Mouse (Mus musculus) stomach, postnatal 0 days (tissue): ENCODE results near the gene Prrc2a. TPM values are rescaled to one million over a fixed set of nuclear protein-coding genes. Genes with fewer than 3 reads are reported as not detected.
A peak's percentile ranks its signal among the peaks of the same experiment; 100 is the strongest.

Source experiments
- ATAC-seq: fragments of 200-750 bp; cut with Nextera tagmentation; 2 replicates; pipeline ENCODE4 v1.8.0; 2017; ENCODE audit not compliant: low FRiP score, low TSS enrichment
- DNase-seq: peaks from one replicate; pipeline ENCODE4 v3.0.0-alpha.2; 2016; ENCODE audit warnings: low spot score
- H3K27ac ChIP-seq: fragments of 300-500 bp; sonication (generic); replicated peaks from 2 replicates; pipeline ENCODE4 v1.5.1; 2014; ENCODE audit warnings: mild to moderate bottlenecking, control low read depth
- H3K27me3 ChIP-seq: fragments of 300-500 bp; sonication (generic); 2 replicates; pipeline ENCODE4 v1.6.1; 2014; ENCODE audit warnings: low read length; ENCODE audit not compliant: control insufficient read depth, insufficient read depth
- H3K36me3 ChIP-seq: fragments of 300-500 bp; sonication (generic); 2 replicates; pipeline ENCODE4 v1.6.1; 2014; ENCODE audit warnings: low read length, mixed read lengths; ENCODE audit not compliant: control insufficient read depth, insufficient read depth
- H3K4me1 ChIP-seq: fragments of 300-500 bp; sonication (generic); replicated peaks from 2 replicates; pipeline ENCODE4 v1.6.1; 2014; ENCODE audit warnings: antibody characterized with exemption; ENCODE audit not compliant: control insufficient read depth, insufficient read depth
- H3K4me2 ChIP-seq: fragments of 300-500 bp; sonication (generic); replicated peaks from 2 replicates; pipeline ENCODE4 v1.6.1; 2014; ENCODE audit warnings: low read depth, mild to moderate bottlenecking, control low read depth, moderate library complexity
- H3K4me3 ChIP-seq: fragments of 300-500 bp; sonication (generic); 2 replicates; pipeline ENCODE4 v1.5.1; 2014; ENCODE audit warnings: low read depth, low read length, control low read depth
- H3K9ac ChIP-seq: fragments of 300-500 bp; sonication (generic); 2 replicates; pipeline ENCODE4 v1.6.1; 2014; ENCODE audit warnings: mild to moderate bottlenecking, low read length, control low read depth, mixed read lengths
- H3K9me3 ChIP-seq: fragments of 300-500 bp; sonication (generic); 2 replicates; pipeline ENCODE4 v1.6.1; 2016; ENCODE audit warnings: low read length; ENCODE audit not compliant: control insufficient read depth
- CTCF ChIP-seq: IDR thresholded peaks from 2 replicates; pipeline ENCODE4 v1.5.1; 2016; ENCODE audit warnings: antibody characterized with exemption, low read depth, mild to moderate bottlenecking, moderate library complexity
- EP300 ChIP-seq: optimal IDR thresholded peaks from 2 replicates; pipeline ENCODE3; 2016; ENCODE audit warnings: antibody characterized with exemption
- WGBS: fragments of 180-500 bp; shearing (Covaris S2); extraction: QIAGEN DNeasy Blood & Tissue Kit; methylation state at CpG from one replicate; pipeline ENCODE4 v1.1.7; 2014; 5-methylcytosine and 5-hydroxymethylcytosine counted together
- polyA plus RNA-seq: library from polyadenylated mRNA; unstranded; fragments of >200 nt; fragmentation: Nextera tagmentation; extraction: Ambion mirVana; gene quantifications from 2 replicates; pipeline ENCODE4 v1.2.1, GENCODE M21; 2015

Gene Prrc2a
- polyA plus RNA-seq, 1 experiment from 2014 or later = 49.3 TPM

DNA sequence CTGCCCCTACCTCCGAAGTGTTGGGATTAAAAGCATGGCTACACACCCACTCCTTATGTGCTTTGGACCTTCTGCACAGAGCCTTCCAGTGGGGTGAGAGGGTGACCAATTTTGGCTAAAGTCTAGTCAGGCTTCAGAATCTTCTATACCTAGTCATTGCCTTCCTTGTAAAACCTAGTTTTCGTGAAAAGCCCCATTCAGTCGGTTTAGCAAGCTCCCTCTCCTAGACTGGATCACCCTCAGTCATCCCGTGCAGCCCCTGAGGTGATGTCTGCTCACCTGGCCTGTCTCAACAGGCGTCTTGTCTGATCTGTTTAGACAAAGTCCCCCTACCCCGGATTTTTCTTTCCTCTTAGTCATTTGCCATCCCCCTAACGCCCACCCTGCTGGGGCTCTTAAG is 33.3 kb upstream of the Prrc2a start:
- ATAC-seq (no peak), DNase-seq (no peak)
- whole genome bisulfite sequencing = 54% methylated on average over 7 of the region's 7 CpGs
- no peaks in the 10 kb centered on the region for H3K9me3 ChIP-seq
- H3K27ac ChIP-seq = no peak overlapping the region
- no peaks in the 10 kb centered on the region; the same call in 1 of the 2 replicates for H3K27me3 ChIP-seq
- H3K4me1 ChIP-seq = no peaks in the 10 kb centered on the region
- H3K4me2 ChIP-seq = no peak overlapping the region
- H3K4me3 ChIP-seq = no peak overlapping the region
- no peaks in the 10 kb centered on the region for H3K36me3 ChIP-seq
- TF ChIP-seq CTCF (no peak), EP300 (no peak)
- no peak overlapping the region for H3K9ac ChIP-seq

- 37% methylated on average over 5 of the region's 6 CpGs for WGBS
- Histone ChIP-seq H3K4me3 (no peak overlapping the region), H3K9ac (no peak overlapping the region), H3K36me3 (no peaks in the 10 kb centered on the region), H3K4me1 (no peaks in the 10 kb centered on the region), H3K4me2 (no peak overlapping the region), H3K27me3 (no peaks in the 10 kb centered on the region; the same call in 1 of the 2 replicates), H3K27ac (no peak overlapping the region), H3K9me3 (no peaks in the 10 kb centered on the region)
- DNase-seq (no peak), ATAC-seq (no peak)
- TF ChIP-seq EP300 = no peak
- no peak for TF ChIP-seq CTCF
Observed at GRCm38 (mm10) chr17:35197126-35197525, 32.4 kb upstream of the Prrc2a start.

DNA sequence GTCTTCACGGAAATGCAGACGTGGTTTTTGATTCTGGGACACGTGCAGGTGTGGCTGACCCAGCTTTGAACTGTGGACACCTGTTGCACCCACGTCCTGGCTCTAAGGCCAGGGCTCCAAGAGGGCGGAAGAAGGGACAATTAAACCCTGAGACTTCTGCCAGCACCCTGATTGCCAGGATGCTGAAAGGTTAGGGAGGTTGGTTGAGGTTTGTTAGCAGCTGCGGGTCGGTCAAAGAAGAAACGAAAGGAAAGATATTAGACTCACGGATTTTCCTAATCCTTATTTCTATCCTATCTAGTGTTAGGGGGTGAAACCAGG is 31.6 kb upstream of the Prrc2a start:
- H3K27me3 ChIP-seq = no peaks in the 10 kb centered on the region; the same call in 1 of the 2 replicates
- peak; percentile 21; the same call in 1 of the 2 replicates for ATAC-seq
- no peak overlapping the region for H3K9ac ChIP-seq
- peak overlapping the region; percentile 78 for H3K4me2 ChIP-seq
- peak overlapping the region; percentile 41 for H3K4me3 ChIP-seq
- no peaks in the 10 kb centered on the region for H3K36me3 ChIP-seq
- no peak for TF ChIP-seq CTCF
- TF ChIP-seq EP300 = no peak
- H3K4me1 ChIP-seq = no peaks in the 10 kb centered on the region
- 31% methylated on average over 9 of the region's 9 CpGs for WGBS
- H3K9me3 ChIP-seq = no peaks in the 10 kb centered on the region
- no peak overlapping the region for H3K27ac ChIP-seq
- no peak for DNase-seq

GRCm38 (mm10) chr17:35195631-35196320 is 31.1 kb upstream of the Prrc2a start:
- Histone ChIP-seq H3K4me3 (peak overlapping the region; percentile 41), H3K4me2 (peak overlapping the region; percentile 78), H3K36me3 (no peaks in the 10 kb centered on the region), H3K9me3 (no peaks in the 10 kb centered on the region), H3K4me1 (no peaks in the 10 kb centered on the region), H3K9ac (peak overlapping the region; percentile 52), H3K27me3 (no peaks in the 10 kb centered on the region; the same call in 1 of the 2 replicates), H3K27ac (no peak overlapping the region)
- no peak for TF ChIP-seq EP300
- TF ChIP-seq CTCF = peak; percentile 94
- DNase-seq (peak; percentile 82), ATAC-seq (peak; percentile 85)
- 1% methylated on average over 58 of the region's 66 CpGs for WGBS

DNA sequence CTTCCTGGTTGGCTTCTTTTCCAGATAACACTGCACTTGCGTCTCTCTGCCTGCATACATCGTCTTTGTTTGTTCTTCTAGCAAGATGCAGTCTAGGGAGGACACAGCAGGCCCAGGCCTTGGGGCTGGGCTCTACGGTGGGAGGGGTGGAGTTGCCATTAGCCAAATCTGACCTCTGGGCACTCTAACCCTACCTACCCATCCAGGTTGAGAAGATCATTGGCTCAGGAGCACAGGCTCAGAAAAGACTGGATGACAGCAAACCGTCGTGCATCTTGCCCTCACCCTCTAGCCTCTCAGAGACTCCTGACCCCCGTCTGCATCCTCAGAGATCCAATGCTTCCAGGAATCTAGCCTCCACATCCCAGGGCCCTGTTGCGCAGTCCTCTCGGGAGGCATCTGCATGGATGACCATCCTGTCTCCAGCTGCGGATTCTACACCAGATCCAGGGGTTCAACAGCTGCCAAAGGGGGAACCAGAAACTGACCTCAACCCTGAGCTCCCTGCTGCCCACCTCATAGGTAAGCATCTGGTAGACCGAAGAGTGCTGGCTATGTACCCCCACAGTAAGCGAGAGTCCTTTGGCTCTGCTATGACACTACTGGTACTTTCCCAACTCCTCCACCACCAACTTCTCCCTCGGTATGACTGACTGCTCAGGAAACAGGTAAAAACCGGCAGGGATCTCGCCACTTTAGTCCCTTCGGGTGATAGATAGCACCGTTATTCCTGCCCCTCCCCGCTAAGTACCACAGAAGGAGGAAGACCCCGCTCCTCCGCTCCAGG is 30.3 kb upstream of the Prrc2a start:
- WGBS = 38% methylated on average over 19 of the region's 19 CpGs
- Histone ChIP-seq H3K4me3 (peak overlapping the region; percentile 41), H3K4me1 (no peaks in the 10 kb centered on the region), H3K9me3 (no peaks in the 10 kb centered on the region), H3K27ac (no peak overlapping the region), H3K9ac (peak overlapping the region; percentile 52), H3K27me3 (no peaks in the 10 kb centered on the region), H3K4me2 (peak overlapping the region; percentile 78), H3K36me3 (no peaks in the 10 kb centered on the region)
- TF ChIP-seq CTCF = no peak
- TF ChIP-seq EP300 = no peak
- DNase-seq = no peak
- peak; percentile 21; the same call in 1 of the 2 replicates for ATAC-seq
